Mouse (Mus musculus) stomach, embryonic 16.5 days (tissue): Measurements from ENCODE around the gene Gm21256. TPM values are rescaled to one million over a fixed set of nuclear protein-coding genes. Genes with fewer than 3 reads are reported as not detected.
"Not testable (repeated sequence)": the region's sequence is repeated elsewhere in the genome, so short reads cannot be mapped to it uniquely, and the experiment has no call there.

Experiments used
- ATAC-seq: fragments of 200-750 bp; cut with Nextera tagmentation; 2 replicates; pipeline ENCODE4 v1.8.0; 2017; ENCODE audit warnings: moderate number of reproducible peaks, moderate TSS enrichment; ENCODE audit not compliant: insufficient read depth, low FRiP score
- H3K27ac ChIP-seq: fragments of 300-500 bp; sonication (generic); 2 replicates; pipeline ENCODE4 v1.5.1; 2014; ENCODE audit warnings: low read length
- H3K27me3 ChIP-seq: fragments of 300-500 bp; sonication (generic); 2 replicates; pipeline ENCODE4 v1.6.1; 2014; ENCODE audit warnings: low read length, control low read depth, mixed read lengths; ENCODE audit not compliant: control insufficient read depth, insufficient read depth
- H3K36me3 ChIP-seq: fragments of 300-500 bp; sonication (generic); 2 replicates; pipeline ENCODE4 v1.6.1; 2014; ENCODE audit warnings: low read length; ENCODE audit not compliant: control insufficient read depth, insufficient read depth
- H3K4me1 ChIP-seq: fragments of 300-500 bp; sonication (generic); 2 replicates; pipeline ENCODE4 v1.6.1; 2014; ENCODE audit warnings: low read length, control low read depth, mixed read lengths; ENCODE audit not compliant: control insufficient read depth, insufficient read depth
- H3K4me2 ChIP-seq: fragments of 300-500 bp; sonication (generic); 2 replicates; pipeline ENCODE4 v1.6.1; 2014; ENCODE audit warnings: low read depth, low read length, mixed read lengths
- H3K4me3 ChIP-seq: fragments of 300-500 bp; sonication (generic); replicated peaks from 2 replicates; pipeline ENCODE4 v1.5.1; 2014; ENCODE audit warnings: mild to moderate bottlenecking, low read length
- H3K9ac ChIP-seq: fragments of 300-500 bp; sonication (generic); 2 replicates; pipeline ENCODE4 v1.6.1; 2014; ENCODE audit warnings: low read length
- H3K9me3 ChIP-seq: fragments of 300-500 bp; sonication (generic); replicated peaks from 2 replicates; pipeline ENCODE4 v1.6.1; 2016; ENCODE audit warnings: low read length, control low read depth; ENCODE audit not compliant: control insufficient read depth
- WGBS: fragments of 180-500 bp; shearing (Covaris S2); extraction: QIAGEN DNeasy Blood & Tissue Kit; methylation state at CpG from one replicate; pipeline ENCODE4 v1.1.7; 2014; 5-methylcytosine and 5-hydroxymethylcytosine counted together
- polyA plus RNA-seq: library from polyadenylated mRNA; unstranded; fragments of >200 nt; fragmentation: Nextera tagmentation; extraction: Ambion mirVana; gene quantifications from 2 replicates; pipeline ENCODE4 v1.2.1, GENCODE M21; 2015

Gm21256 gene
- not detected in 2 replicates for polyA plus RNA-seq

DNA sequence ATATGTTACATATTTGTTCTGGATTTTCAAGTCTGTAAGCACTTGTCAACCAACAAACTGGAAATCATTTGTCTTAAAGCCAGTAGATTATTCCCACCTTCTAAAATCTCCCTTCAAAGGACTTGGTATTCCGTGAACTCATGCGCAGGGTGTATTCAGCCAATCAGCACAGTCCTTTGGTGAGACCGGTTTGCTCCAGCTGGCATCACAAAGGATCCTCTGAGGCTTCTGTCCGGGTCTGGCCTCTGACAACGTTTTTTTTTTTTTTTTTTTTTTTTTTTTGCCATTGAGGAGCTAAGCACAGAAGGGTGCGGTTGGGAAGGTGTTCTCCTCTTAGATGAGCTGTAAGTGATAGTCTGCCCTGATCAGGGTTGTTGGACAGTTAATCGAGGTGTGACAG, at the start of gene Gm21256:
TSS of gene Gm21256 (plus strand) at position 301 of the 400 bp plus-strand sequence.
- H3K36me3 ChIP-seq, H3K9ac ChIP-seq, H3K4me3 ChIP-seq, H3K4me1 ChIP-seq, H3K9me3 ChIP-seq, H3K27me3 ChIP-seq, H3K27ac ChIP-seq, H3K4me2 ChIP-seq, ATAC-seq: not testable (repeated sequence)
- WGBS: no CpG with 5 or more reads among the region's 7 CpGs

Other genes starting within 250 kb of the Gm21256 start
- gene Gm21170, start 240.1 kb downstream of the Gm21256 start, polyA plus RNA-seq: not detected in 2 replicates